Comparison of ENCODE assay signal across 8 mouse cellular contexts in the genomic region with DNA sequence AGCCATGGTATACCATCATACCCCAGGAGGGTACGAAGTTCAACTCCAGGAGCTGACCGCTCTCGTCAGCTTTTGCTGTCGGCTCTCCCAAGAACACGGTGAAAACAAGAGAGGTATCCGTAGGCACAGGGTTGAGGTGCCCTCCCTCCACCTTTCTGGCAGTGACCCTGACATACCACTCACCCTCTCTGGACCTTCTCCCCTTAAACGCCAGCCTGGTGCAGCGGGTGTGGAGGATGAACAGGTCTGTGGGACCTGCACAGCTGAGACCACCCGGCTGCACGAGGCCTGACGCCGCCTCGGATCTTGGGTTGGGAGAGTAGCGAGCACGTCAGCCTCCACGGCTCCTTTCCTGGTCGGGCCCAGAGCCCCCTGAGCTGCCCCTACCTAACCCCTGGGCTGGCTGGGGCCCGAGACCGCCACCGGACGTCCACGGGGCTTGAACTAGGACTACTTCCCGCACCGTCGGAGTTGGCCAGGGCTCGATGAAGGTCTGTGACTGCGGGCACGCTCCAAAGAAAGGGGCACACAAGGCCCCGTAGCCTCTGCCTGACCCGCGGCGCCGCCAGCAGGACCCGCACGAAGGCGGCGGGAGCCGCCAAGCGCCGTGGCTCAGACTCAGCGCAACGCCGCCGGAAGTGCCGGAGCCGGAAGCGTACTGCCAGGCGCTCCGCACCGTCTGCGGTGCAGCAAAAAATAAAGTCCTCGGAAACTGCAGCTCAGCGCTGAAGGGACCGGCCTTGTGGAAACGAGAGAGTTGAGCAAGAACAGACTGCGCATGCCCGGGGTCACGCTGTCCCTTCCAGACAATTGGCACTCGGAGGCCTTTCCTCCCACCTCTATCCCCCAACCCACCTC. TPM values are rescaled to one million over a fixed set of nuclear protein-coding genes. Genes with fewer than 3 reads are reported as not detected.
DNase-seq lines count a peak whose midpoint lies in the region; ATAC-seq lines count a peak whose summit lies in the region.

A gene (minus strand): TSS at position 648 of the 858 bp plus-strand sequence.

- DNase-seq in CD4-positive helper T cell, adult 2 months (ENCODE audit: low read depth, low spot score), result peak; percentile 96
- peak; percentile 89 for DNase-seq in brain, embryonic 18.5 days (ENCODE audit: low read depth, low spot score)
- DNase-seq in kidney, postnatal 10 days, result peak; percentile 98
- peak; percentile 94 to 96 for DNase-seq in natural killer cell, adult 2 months (ENCODE audit: low spot score in 2 of 2)

- H3K9me3 ChIP-seq in heart, embryonic 13.5 days, result no peaks in the 10 kb centered on the region
- no peaks in the 10 kb centered on the region for H3K9me3 ChIP-seq in liver, embryonic 12.5 days (replicated peaks)
- H3K9me3 ChIP-seq in stomach, embryonic 15.5 days, result no peaks in the 10 kb centered on the region

- H3K27ac ChIP-seq in heart, embryonic 13.5 days (replicated peaks), result peak within 1 kb of the TSS; percentile 73
- peak within 1 kb of the TSS; percentile 76 for H3K27ac ChIP-seq in liver, embryonic 12.5 days
- peak within 1 kb of the TSS; percentile 53; the same call in 1 of the 2 replicates for H3K27ac ChIP-seq in stomach, embryonic 15.5 days

- 1% methylated on average over 59 of the region's 59 CpGs for WGBS in heart, embryonic 13.5 days
- under 1% methylated on average over 59 of the region's 59 CpGs for WGBS in liver, embryonic 12.5 days (ENCODE audit: insufficient replicate concordance)
- 1% methylated on average over 59 of the region's 59 CpGs for WGBS in stomach, embryonic 15.5 days

- H3K27me3 ChIP-seq in heart, embryonic 13.5 days (replicated peaks), result no peaks in the 10 kb centered on the region
- no peaks in the 10 kb centered on the region for H3K27me3 ChIP-seq in liver, embryonic 12.5 days (replicated peaks)
- H3K27me3 ChIP-seq in stomach, embryonic 15.5 days (replicated peaks), result no peaks in the 10 kb centered on the region

- H3K9ac ChIP-seq in heart, embryonic 13.5 days, result peak within 1 kb of the TSS; percentile 99
- H3K9ac ChIP-seq in liver, embryonic 12.5 days, result peak within 1 kb of the TSS; percentile 99
- H3K9ac ChIP-seq in stomach, embryonic 15.5 days, result peak within 1 kb of the TSS; percentile 92

- H3K4me2 ChIP-seq in heart, embryonic 13.5 days, result peak within 1 kb of the TSS; percentile 98
- H3K4me2 ChIP-seq in liver, embryonic 12.5 days, result peak within 1 kb of the TSS; percentile 94
- H3K4me2 ChIP-seq in stomach, embryonic 15.5 days, result peak within 1 kb of the TSS; percentile 90

- peak; percentile 85 for ATAC-seq in erythroid progenitor cell, adult 5-6 weeks (replicated peaks; ENCODE audit: low FRiP score, poor library complexity, severe bottlenecking)
- ATAC-seq in heart, embryonic 13.5 days (ENCODE audit: extremely low read depth, insufficient number of reproducible peaks, low FRiP score, low TSS enrichment), result peak; percentile 55
- peak; percentile 89 for ATAC-seq in liver, embryonic 12.5 days
- peak; percentile 84 for ATAC-seq in stomach, embryonic 15.5 days (ENCODE audit: insufficient read depth, low FRiP score, low read depth)

- peaks cover 18% of the 10 kb centered on the region for H3K4me1 ChIP-seq in heart, embryonic 13.5 days
- H3K4me1 ChIP-seq in liver, embryonic 12.5 days, result peaks cover 36% of the 10 kb centered on the region
- H3K4me1 ChIP-seq in stomach, embryonic 15.5 days, result peaks cover 18% of the 10 kb centered on the region

- peaks cover 40% of the 10 kb centered on the region for H3K36me3 ChIP-seq in heart, embryonic 13.5 days
- peaks cover 42% of the 10 kb centered on the region for H3K36me3 ChIP-seq in liver, embryonic 12.5 days
- H3K36me3 ChIP-seq in stomach, embryonic 15.5 days, result peaks cover 31% of the 10 kb centered on the region

- peak within 1 kb of the TSS; percentile 99 for H3K4me3 ChIP-seq in heart, embryonic 13.5 days
- peak within 1 kb of the TSS; percentile 99 for H3K4me3 ChIP-seq in liver, embryonic 12.5 days
- H3K4me3 ChIP-seq in stomach, embryonic 15.5 days (replicated peaks), result peak within 1 kb of the TSS; percentile 93

RNA-seq across cellular contexts. Expression of the gene that starts here (rescaled TPM):
- total RNA-seq in erythroid progenitor cell, adult 5-6 weeks (2015; ENCODE audit: low replicate concordance), result 46.1 and 62.0 TPM in 2 replicates
- 15.4 and 24.6 TPM in 2 replicates for total RNA-seq in erythroid progenitor cell, adult 5-6 weeks (2017; ENCODE audit: low replicate concordance)
- 40.8 and 45.2 TPM in 2 replicates for polyA plus RNA-seq in heart, embryonic 13.5 days (2015; fragmentation: Nextera tagmentation; extraction: Ambion mirVana)
- polyA plus RNA-seq in liver, embryonic 12.5 days (2016; fragmentation: Nextera tagmentation; extraction: Ambion mirVana), result 99.5 and 100.0 TPM in 2 replicates
- 69.2 and 79.0 TPM in 2 replicates for polyA plus RNA-seq in stomach, embryonic 15.5 days (2015; fragmentation: Nextera tagmentation; extraction: Ambion mirVana)

Comparison
In these comparisons a context has a peak if more than half of its experiments do, and no peak if none do; other contexts are left out.
1. Peak in every context shown above with its lines: DNase-seq, ATAC-seq, H3K4me3 ChIP-seq and H3K27ac ChIP-seq.